Mouse (Mus musculus): ENCODE measurements around the gene Olfr90. TPM values are rescaled to one million over a fixed set of nuclear protein-coding genes. Genes with fewer than 3 reads are reported as not detected.

Olfr90 gene
- total RNA-seq, 2 experiments from 2014 or later, result not detected

DNA sequence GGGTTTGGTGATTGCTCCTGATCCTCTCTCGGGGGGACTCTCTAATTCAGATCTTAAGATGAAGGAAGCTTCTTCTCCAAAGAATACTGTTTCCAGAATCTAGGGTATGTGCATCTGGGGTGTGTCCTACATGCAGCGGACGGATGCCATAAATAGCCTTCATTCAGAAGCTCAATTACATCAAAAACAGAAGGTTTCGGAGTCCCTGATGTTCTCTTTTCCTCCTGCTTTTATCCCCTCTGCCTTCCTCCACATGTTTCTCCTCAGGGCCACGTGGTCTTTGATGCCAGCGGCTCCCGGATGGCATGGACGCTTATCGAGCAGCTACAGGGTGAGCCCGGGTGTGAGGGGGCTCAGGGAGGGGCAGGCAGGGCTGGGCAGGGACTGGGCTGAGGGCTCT lies 25.2 kb downstream of the Olfr90 start:
- ATAC-seq (replicated peaks; ENCODE audit: low FRiP score, poor library complexity, severe bottlenecking), result no peak

GRCm38 (mm10) chr17:37062101-37062641 lies 26.1 kb downstream of the Olfr90 start:
- no peak for ATAC-seq (replicated peaks; ENCODE audit: low FRiP score, poor library complexity, severe bottlenecking)

DNA sequence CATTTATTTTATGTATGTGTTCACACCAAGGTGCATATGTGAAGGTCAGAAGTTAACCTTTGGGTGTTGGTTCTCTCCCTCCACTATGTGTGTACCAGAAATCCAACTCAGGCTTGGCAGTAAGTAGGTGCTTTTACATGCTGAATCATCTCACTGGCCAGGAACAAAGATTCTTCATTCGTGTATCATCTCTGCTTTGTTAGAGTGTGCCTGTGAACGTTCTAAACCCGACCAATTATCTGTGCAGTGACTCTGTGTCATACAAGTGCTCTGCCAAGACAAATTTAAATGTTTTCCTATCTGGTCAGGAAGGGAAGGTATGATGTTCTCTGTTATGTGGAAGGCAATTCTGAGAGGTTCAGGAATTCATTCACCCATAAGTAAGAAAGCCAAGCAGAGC lies 26.9 kb downstream of the Olfr90 start:
- no peak for ATAC-seq (replicated peaks; ENCODE audit: low FRiP score, poor library complexity, severe bottlenecking)

- ATAC-seq (replicated peaks; ENCODE audit: low FRiP score, poor library complexity, severe bottlenecking), result no peak
Measured at GRCm38 (mm10) chr17:37056957-37057356, 31.3 kb downstream of the Olfr90 start.

GRCm38 (mm10) chr17:37051745-37052144 lies 36.6 kb downstream of the Olfr90 start:
- no peak for ATAC-seq (replicated peaks; ENCODE audit: low FRiP score, poor library complexity, severe bottlenecking)

- no peak for ATAC-seq (replicated peaks; ENCODE audit: low FRiP score, poor library complexity, severe bottlenecking)
Measured at GRCm38 (mm10) chr17:37050876-37051275, 37.4 kb downstream of the Olfr90 start.

DNA sequence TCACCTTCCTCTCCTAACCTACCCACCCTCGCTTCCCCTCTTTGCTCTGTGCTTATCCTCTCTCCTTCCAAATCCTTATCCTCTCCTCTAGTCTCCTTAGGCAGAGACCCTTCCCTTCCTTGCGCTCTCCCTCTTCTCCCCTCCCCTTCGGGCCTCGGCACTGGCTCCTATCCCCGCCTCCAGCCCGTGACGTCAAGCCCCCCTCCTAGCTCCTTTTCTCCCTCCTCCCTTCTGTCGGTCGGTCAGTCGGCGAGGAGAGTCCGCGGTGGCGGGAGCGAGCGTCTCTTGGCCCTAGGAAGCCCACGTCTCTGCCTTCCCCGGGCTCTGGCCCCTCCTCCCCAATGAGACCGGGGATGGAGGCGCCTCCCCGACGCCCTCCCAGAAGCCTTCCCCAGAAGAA lies 37.9 kb downstream of the Olfr90 start:
- no peak for ATAC-seq (replicated peaks; ENCODE audit: low FRiP score, poor library complexity, severe bottlenecking)

- no peak for ATAC-seq (replicated peaks; ENCODE audit: low FRiP score, poor library complexity, severe bottlenecking)
Measured at GRCm38 (mm10) chr17:37049570-37050310, 38.6 kb downstream of the Olfr90 start.

GRCm38 (mm10) chr17:37048383-37048782 lies 39.9 kb downstream of the Olfr90 start:
- no peak for ATAC-seq (replicated peaks; ENCODE audit: low FRiP score, poor library complexity, severe bottlenecking)

DNA sequence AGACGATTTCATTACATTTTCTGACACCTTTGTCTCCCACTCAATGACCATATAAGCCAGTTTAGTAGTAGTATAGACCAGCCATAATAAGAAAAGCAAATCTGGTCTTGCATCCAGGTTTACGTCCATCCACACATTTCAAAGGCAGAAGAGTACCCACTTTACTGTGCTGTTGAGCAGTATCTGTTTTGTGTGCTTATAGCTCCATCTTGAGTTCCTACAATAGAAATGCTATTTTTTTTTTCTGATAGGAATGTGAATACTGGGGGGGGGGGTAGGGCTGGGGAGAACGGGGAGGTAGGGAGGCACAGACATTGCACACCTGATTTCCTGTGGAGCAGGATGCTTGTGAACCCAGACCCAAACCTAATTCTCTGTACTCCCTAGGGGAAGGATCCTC lies 40.3 kb downstream of the Olfr90 start:
- no peak for ATAC-seq (replicated peaks; ENCODE audit: low FRiP score, poor library complexity, severe bottlenecking)

- no peak for ATAC-seq (replicated peaks; ENCODE audit: low FRiP score, poor library complexity, severe bottlenecking)
Measured at GRCm38 (mm10) chr17:37047332-37047976, 40.8 kb downstream of the Olfr90 start.

GRCm38 (mm10) chr17:37046312-37047112 lies 41.8 kb downstream of the Olfr90 start:
- no peak for ATAC-seq (replicated peaks; ENCODE audit: low FRiP score, poor library complexity, severe bottlenecking)

DNA sequence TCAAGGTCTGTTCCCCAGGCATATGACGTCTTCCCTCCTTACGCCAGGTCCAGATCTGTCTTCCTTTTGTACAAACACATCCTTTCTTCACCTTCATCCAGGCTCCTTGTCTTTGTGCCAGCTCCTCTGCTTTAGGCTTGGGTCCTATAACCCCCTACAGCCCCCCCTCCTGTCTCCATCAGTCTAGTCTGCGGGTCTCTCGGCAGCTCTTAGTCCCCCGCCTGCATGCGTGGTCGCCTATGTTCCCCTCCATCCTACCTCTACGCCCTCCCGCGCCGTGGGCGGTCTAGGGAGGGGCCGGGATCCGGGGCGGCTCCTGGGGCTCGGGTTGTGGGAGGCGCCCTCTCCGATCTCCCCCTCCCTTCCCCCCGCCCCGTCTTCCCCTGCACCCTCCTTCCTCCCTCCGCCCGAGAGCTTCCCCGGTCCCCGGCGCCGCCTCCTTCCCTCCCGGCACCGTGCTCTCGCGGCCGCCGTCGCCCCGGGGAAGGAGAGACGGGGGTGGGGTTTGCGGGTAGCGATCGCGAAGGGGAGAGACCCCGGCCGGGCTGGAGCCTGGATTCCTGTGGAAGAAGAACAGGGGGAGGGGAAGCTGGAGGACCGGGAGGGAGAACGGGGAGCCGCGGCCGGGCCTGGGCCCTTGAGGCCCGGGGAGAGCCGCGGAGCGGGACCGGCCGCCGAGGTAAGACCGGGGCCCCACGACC lies 42.5 kb downstream of the Olfr90 start, which contains the start of gene Gabbr1:
Gene Gabbr1 (plus strand): TSS at position 356 of the 701 bp plus-strand sequence.
- ATAC-seq (replicated peaks; ENCODE audit: low FRiP score, poor library complexity, severe bottlenecking), result no peak

DNA sequence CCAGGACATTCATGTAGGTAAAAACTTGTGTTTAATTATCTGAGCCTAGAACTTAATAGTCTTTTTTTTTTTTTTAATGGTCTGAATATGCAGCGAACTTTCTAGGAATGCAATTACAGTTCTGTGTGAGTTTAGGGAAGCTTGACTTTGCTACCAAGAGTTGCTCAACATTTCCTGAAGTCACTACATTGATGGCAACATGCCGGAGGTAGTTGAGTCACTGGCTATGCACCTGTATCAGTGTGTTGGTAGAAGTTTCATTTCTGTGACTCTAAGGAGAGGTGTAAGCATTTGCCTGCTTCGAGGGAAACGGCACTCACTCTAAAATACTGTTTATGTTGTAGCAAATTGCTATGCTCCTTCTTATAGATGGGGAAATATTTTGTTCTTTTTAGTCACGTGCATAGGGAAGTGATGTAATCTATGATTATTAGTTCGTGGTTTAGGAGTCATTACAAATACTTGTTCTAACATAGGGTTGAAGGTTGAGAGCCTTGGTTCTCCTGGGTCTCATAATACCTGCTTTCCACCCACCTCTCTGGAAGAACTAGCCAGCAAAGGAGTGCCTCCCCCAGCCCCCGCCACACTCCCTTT lies 43.6 kb downstream of the Olfr90 start:
- no peak for ATAC-seq (replicated peaks; ENCODE audit: low FRiP score, poor library complexity, severe bottlenecking)

GRCm38 (mm10) chr17:37039127-37039894 lies 49.0 kb downstream of the Olfr90 start:
- no peak for ATAC-seq (replicated peaks; ENCODE audit: low FRiP score, poor library complexity, severe bottlenecking)
